Comparison of ENCODE assay signal across 20 mouse cellular contexts in genomic region chr17:84938215-84938614, GRCm38 (mm10). TPM values are rescaled to one million over a fixed set of nuclear protein-coding genes. Genes with fewer than 3 reads are reported as not detected.
DNase-seq lines count a peak whose midpoint lies in the region; ATAC-seq and TF ChIP-seq lines count a peak whose summit lies in the region.
"Had no signal": no experiment of that assay in that cellular context is flagged by ENCODE, and none has a peak within 500 bp of the region (broad histone marks: within the 10 kb centered on the region; RNA-seq: fewer than 3 reads in every experiment).

No protein-coding gene starts in this region.

- TF ChIP-seq CTCF in intestine, postnatal 0 days (IDR thresholded peaks at IDR 0.05; ENCODE audit: low read depth), result peak; percentile 36
- peak; percentile 71; the same call in 1 of the 2 replicates for TF ChIP-seq CTCF in testis, adult 2 months (IDR thresholded peaks at IDR 0.05; ENCODE audit: control insufficient read depth, insufficient read depth, insufficient replicate concordance, low read depth, low read length)
- peak; percentile 62 for TF ChIP-seq CTCF in G1E (IDR thresholded peaks at IDR 0.05; ENCODE audit: low read depth, low read length)

- no peak for DNase-seq in testis, postnatal 10 days (ENCODE audit: low spot score)
- no peak for DNase-seq in G1E (ENCODE audit: low spot score)
- DNase-seq in naive thymus-derived CD4-positive, alpha-beta T cell, adult 2 months (ENCODE audit: low read depth), result peak; percentile 25
- DNase-seq: adrenal gland, adult 2 months; cerebellum, adult 2 months; kidney, postnatal 10 days; layer of hippocampus, adult 9-11 months had no signal

- H3K4me1 ChIP-seq in intestine, postnatal 0 days (replicated peaks; ENCODE audit: control insufficient read depth, insufficient read depth, low read length), result 0 out of 2 replicates have a peak, but pooled peaks cover 4% of the 10 kb centered on the region
- H3K4me1 ChIP-seq in intestine, embryonic 16.5 days (ENCODE audit: control insufficient read depth, insufficient read depth, low read length), result 0 out of 2 replicates have a peak, but pooled peaks cover 2% of the 10 kb centered on the region
- H3K4me1 ChIP-seq in testis, adult 2 months (ENCODE audit: control insufficient read depth, insufficient read depth, low read length), result no peaks in the 10 kb centered on the region
- peaks cover 34% of the 10 kb centered on the region for H3K4me1 ChIP-seq in G1E (ENCODE audit: insufficient read depth, low read depth, low read length)
- 0 out of 2 replicates have a peak, but pooled peaks cover 4% of the 10 kb centered on the region for H3K4me1 ChIP-seq in kidney, embryonic 14.5 days (ENCODE audit: control insufficient read depth, insufficient read depth, low read length)
- H3K4me1 ChIP-seq: hindbrain, embryonic 10.5 days; intestine, embryonic 15.5 days; neural tube, embryonic 12.5 days had no signal

- ATAC-seq in intestine, postnatal 0 days, result no peak
- no peak for ATAC-seq in intestine, embryonic 16.5 days
- ATAC-seq in G1E (ENCODE audit: extremely low read depth, insufficient number of reproducible peaks, low FRiP score, poor library complexity, severe bottlenecking), result no peak
- ATAC-seq in kidney, embryonic 14.5 days (ENCODE audit: low FRiP score, low TSS enrichment), result no peak
- ATAC-seq in granulocyte monocyte progenitor cell, adult 5-6 weeks (replicated peaks; ENCODE audit: poor library complexity, severe bottlenecking), result no peak
- ATAC-seq: intestine, embryonic 15.5 days; midbrain, embryonic 16.5 days had no signal

- H3K27ac ChIP-seq in intestine, postnatal 0 days (ENCODE audit: low read depth, low read length), result no peak overlapping the region
- H3K27ac ChIP-seq in intestine, embryonic 16.5 days (ENCODE audit: low read length), result no peak overlapping the region
- H3K27ac ChIP-seq in testis, adult 2 months (ENCODE audit: control insufficient read depth, insufficient read depth, low read depth, low read length), result no peak overlapping the region
- no peak overlapping the region for H3K27ac ChIP-seq in kidney, embryonic 14.5 days (ENCODE audit: low read depth, low read length)
- H3K27ac ChIP-seq: embryonic facial prominence, embryonic 12.5 days; heart, embryonic 15.5 days; hindbrain, embryonic 10.5 days; intestine, embryonic 15.5 days; liver, embryonic 15.5 days; macrophage; neural tube, embryonic 12.5 days had no signal

- 97% methylated on average over 4 of the region's 4 CpGs for WGBS in intestine, postnatal 0 days
- WGBS in intestine, embryonic 16.5 days, result 97% methylated on average over 4 of the region's 4 CpGs
- 96% methylated on average over 4 of the region's 4 CpGs for WGBS in kidney, embryonic 14.5 days

- H3K9ac ChIP-seq in intestine, postnatal 0 days (ENCODE audit: low read depth, low read length), result no peak overlapping the region
- no peak overlapping the region for H3K9ac ChIP-seq in intestine, embryonic 16.5 days (ENCODE audit: low read depth, low read length)
- no peak overlapping the region for H3K9ac ChIP-seq in kidney, embryonic 14.5 days (ENCODE audit: low read depth, low read length)
- H3K9ac ChIP-seq: embryonic facial prominence, embryonic 12.5 days; heart, embryonic 15.5 days; intestine, embryonic 15.5 days; liver, embryonic 15.5 days; neural tube, embryonic 12.5 days had no signal

- no peaks in the 10 kb centered on the region for H3K27me3 ChIP-seq in intestine, postnatal 0 days (replicated peaks; ENCODE audit: control insufficient read depth, insufficient read depth, low read length)
- no peaks in the 10 kb centered on the region for H3K27me3 ChIP-seq in intestine, embryonic 16.5 days (replicated peaks; ENCODE audit: control insufficient read depth, insufficient read depth, low read length)
- H3K27me3 ChIP-seq in testis, adult 2 months (ENCODE audit: control insufficient read depth, insufficient read depth, low read length), result no peaks in the 10 kb centered on the region
- no peaks in the 10 kb centered on the region for H3K27me3 ChIP-seq in G1E (ENCODE audit: insufficient read depth, low read length)
- no peaks in the 10 kb centered on the region for H3K27me3 ChIP-seq in kidney, embryonic 14.5 days (ENCODE audit: control insufficient read depth, insufficient read depth, low read length)
- H3K27me3 ChIP-seq: embryonic facial prominence, embryonic 12.5 days; heart, embryonic 15.5 days; intestine, embryonic 15.5 days; liver, embryonic 15.5 days; neural tube, embryonic 12.5 days had no signal

- H3K4me3 ChIP-seq in intestine, postnatal 0 days (ENCODE audit: low read depth, low read length), result no peak overlapping the region
- no peak overlapping the region for H3K4me3 ChIP-seq in intestine, embryonic 16.5 days (ENCODE audit: low read length)
- no peak overlapping the region for H3K4me3 ChIP-seq in testis, adult 2 months (ENCODE audit: control insufficient read depth, low read depth, low read length)
- H3K4me3 ChIP-seq in G1E (ENCODE audit: low read depth, low read length), result no peak overlapping the region
- no peak overlapping the region for H3K4me3 ChIP-seq in kidney, embryonic 14.5 days (ENCODE audit: low read length)
- H3K4me3 ChIP-seq: embryonic facial prominence, embryonic 12.5 days; heart, embryonic 15.5 days; hindbrain, embryonic 10.5 days; intestine, embryonic 15.5 days; liver, embryonic 15.5 days; neural tube, embryonic 12.5 days had no signal

- TF ChIP-seq POLR2A in testis, adult 2 months (IDR thresholded peaks at IDR 0.05; ENCODE audit: control insufficient read depth, low read depth, low read length), result no peak

- no peak overlapping the region for H3K4me2 ChIP-seq in intestine, postnatal 0 days (replicated peaks; ENCODE audit: low read depth)
- no peak overlapping the region for H3K4me2 ChIP-seq in intestine, embryonic 16.5 days (ENCODE audit: low read depth, low read length)
- no peak overlapping the region for H3K4me2 ChIP-seq in kidney, embryonic 14.5 days (replicated peaks; ENCODE audit: low read depth, low read length)
- H3K4me2 ChIP-seq: embryonic facial prominence, embryonic 12.5 days; heart, embryonic 15.5 days; intestine, embryonic 15.5 days; liver, embryonic 15.5 days; neural tube, embryonic 12.5 days had no signal

- H3K9me3 ChIP-seq in intestine, postnatal 0 days (ENCODE audit: control insufficient read depth), result no peaks in the 10 kb centered on the region; the same call in 1 of the 2 replicates
- peaks cover 5% of the 10 kb centered on the region; the same call in 1 of the 2 replicates for H3K9me3 ChIP-seq in intestine, embryonic 16.5 days (ENCODE audit: control insufficient read depth, low read length)
- peaks cover 5% of the 10 kb centered on the region; the same call in 1 of the 2 replicates for H3K9me3 ChIP-seq in G1E (replicated peaks)
- H3K9me3 ChIP-seq in kidney, embryonic 14.5 days (ENCODE audit: control insufficient read depth, low read length), result no peaks in the 10 kb centered on the region
- H3K9me3 ChIP-seq: embryonic facial prominence, embryonic 12.5 days; heart, embryonic 15.5 days; hindbrain, embryonic 10.5 days; intestine, embryonic 15.5 days; liver, embryonic 15.5 days; neural tube, embryonic 12.5 days had no signal

- H3K36me3 ChIP-seq in intestine, postnatal 0 days (ENCODE audit: control insufficient read depth, insufficient read depth), result no peaks in the 10 kb centered on the region
- no peaks in the 10 kb centered on the region for H3K36me3 ChIP-seq in intestine, embryonic 16.5 days (ENCODE audit: control insufficient read depth, insufficient read depth, low read length)
- H3K36me3 ChIP-seq in testis, adult 2 months (ENCODE audit: control insufficient read depth, insufficient read depth, low read length), result no peaks in the 10 kb centered on the region
- H3K36me3 ChIP-seq in G1E (replicated peaks), result no peaks in the 10 kb centered on the region
- no peaks in the 10 kb centered on the region for H3K36me3 ChIP-seq in kidney, embryonic 14.5 days (ENCODE audit: control insufficient read depth, insufficient read depth, low read length)
- H3K36me3 ChIP-seq: embryonic facial prominence, embryonic 12.5 days; heart, embryonic 15.5 days; hindbrain, embryonic 10.5 days; intestine, embryonic 15.5 days; liver, embryonic 15.5 days; neural tube, embryonic 12.5 days had no signal

RNA-seq across cellular contexts. Expression of gene Ppm1b, which starts 18.3 kb away (rescaled TPM):
- 59.2 and 64.3 TPM in 2 replicates for polyA plus RNA-seq in intestine, postnatal 0 days (2015; fragmentation: Nextera tagmentation; extraction: Ambion mirVana)
- 70.4 and 73.4 TPM in 2 replicates for polyA plus RNA-seq in intestine, embryonic 16.5 days (2015; fragmentation: Nextera tagmentation; extraction: Ambion mirVana)
- polyA plus RNA-seq in testis, adult 2 months (2012; rRNA removed), result 133 and 159 TPM in 2 replicates
- 87.6 and 145 TPM in 2 replicates for total RNA-seq in G1E (2014; fragmentation: Nextera tagmentation)
- total RNA-seq in G1E (2017), result 75.5 and 99.2 TPM in 2 replicates
- polyA plus RNA-seq in G1E (2012), result 28.5 and 39.0 TPM in 2 replicates
- polyA plus RNA-seq in kidney, embryonic 14.5 days (2014; fragmentation: Nextera tagmentation; extraction: Ambion mirVana), result 54.4 and 79.3 TPM in 2 replicates
- 36.9 and 39.3 TPM in 2 replicates for total RNA-seq in granulocyte monocyte progenitor cell, adult 5-6 weeks (2014; fragmentation: Nextera tagmentation)
- 39.5 and 48.2 TPM in 2 replicates for total RNA-seq in granulocyte monocyte progenitor cell, adult 5-6 weeks (2017)
